Mouse (Mus musculus): ENCODE data around the gene Hoxc9.

- TF ChIP-seq CTCF (IDR thresholded peaks at IDR 0.05; ENCODE audit: insufficient read depth, low read depth, low read length) = no peak
- TF ChIP-seq POLR2A (IDR thresholded peaks at IDR 0.05; ENCODE audit: insufficient read depth, low read depth, low read length) = no peak
Observed at GRCm38 (mm10) chr15:102998608-102999182, 22.5 kb downstream of the Hoxc9 start.
